Mouse (Mus musculus): ENCODE data around the gene Hist1h2bb.

Gene Hist1h2bb

DNA sequence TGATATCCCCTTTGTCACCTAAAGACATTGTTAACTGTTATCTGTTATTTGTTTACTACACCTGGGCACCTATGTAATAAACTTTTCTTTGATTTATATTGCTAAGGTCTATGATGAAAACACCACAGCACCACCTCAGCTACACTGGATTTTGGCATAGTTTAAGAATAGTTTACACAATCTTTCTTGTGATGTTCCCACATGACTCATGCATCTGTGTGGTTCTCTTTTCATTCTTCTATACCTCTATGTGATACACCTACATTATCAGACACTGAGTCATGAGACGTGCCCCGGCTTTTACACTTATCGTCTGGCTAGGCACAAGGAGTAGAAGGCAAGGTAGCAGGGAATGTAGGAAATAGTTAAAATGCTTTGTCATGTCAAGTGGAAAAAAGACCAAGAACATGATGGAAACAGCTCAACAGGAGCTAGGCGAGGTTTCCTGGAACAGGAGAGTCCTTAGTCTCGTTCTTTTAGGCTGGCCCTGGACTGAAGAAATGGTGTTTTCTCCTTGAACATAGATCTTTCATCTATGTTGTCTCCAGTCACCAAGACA lies 3.1 kb downstream of the Hist1h2bb start:
- no peak for DNase-seq (ENCODE audit: low spot score in 2 of 2)

GRCm38 (mm10) chr13:23750839-23751477 lies 4.4 kb downstream of the Hist1h2bb start, which contains the start of gene Hist1h2ab:
Hist1h2ab (plus strand) TSS chr13:23751126.
- DNase-seq (ENCODE audit: low spot score in 2 of 2), result peak in 1 of 2 experiments; percentile 55

- no peak for DNase-seq (ENCODE audit: low spot score in 2 of 2)
Observed at GRCm38 (mm10) chr13:23751478-23751956, 5.0 kb downstream of the Hist1h2bb start.

DNA sequence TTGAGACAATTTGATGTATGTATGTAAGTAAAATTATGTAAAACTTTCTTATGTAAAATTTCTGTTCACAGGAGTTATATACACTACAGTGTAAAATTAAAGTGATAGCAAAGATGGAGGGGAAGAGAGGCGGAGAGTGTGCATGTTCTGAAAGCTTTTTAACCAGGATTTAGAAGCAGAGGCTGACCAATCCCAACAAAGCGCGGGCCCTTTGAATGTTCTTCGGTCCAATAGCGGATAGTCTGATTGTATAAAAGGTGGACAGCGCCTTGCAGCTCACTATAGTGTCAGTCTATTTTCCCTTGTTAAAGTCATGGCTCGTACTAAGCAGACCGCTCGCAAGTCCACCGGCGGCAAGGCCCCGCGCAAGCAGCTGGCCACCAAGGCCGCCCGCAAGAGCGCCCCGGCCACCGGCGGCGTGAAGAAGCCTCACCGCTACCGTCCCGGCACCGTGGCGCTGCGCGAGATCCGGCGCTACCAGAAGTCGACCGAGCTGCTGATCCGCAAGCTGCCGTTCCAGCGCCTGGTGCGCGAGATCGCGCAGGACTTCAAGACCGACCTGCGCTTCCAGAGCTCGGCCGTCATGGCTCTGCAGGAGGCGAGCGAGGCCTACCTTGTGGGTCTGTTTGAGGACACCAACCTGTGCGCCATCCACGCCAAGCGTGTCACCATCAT lies 5.7 kb downstream of the Hist1h2bb start, which contains the start of gene Hist1h3b:
TSS of gene Hist1h3b (plus strand) at position 201 of the 675 bp plus-strand sequence.
- DNase-seq (ENCODE audit: low spot score in 2 of 2), result peak; percentile 96

DNA sequence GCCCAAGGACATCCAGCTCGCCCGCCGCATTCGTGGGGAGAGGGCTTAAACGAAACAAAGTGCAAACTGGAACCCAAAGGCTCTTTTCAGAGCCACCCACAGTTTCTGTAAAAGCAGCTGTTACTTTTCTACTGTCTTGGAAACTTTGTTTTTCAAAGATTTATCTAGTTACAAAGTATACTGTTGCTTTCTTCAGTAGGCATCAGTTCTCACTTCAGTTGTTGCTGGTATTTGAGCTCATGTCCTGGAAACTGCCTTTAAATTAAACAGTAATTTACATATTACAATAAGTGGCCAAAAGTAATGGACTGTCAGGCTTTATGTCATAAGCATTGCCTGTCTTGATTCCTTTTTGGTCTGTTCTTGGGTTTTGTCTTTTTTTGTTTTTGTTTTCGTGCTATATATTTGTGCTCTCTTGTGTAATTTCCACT lies 6.2 kb downstream of the Hist1h2bb start:
- DNase-seq (ENCODE audit: low spot score in 2 of 2), result no peak

DNA sequence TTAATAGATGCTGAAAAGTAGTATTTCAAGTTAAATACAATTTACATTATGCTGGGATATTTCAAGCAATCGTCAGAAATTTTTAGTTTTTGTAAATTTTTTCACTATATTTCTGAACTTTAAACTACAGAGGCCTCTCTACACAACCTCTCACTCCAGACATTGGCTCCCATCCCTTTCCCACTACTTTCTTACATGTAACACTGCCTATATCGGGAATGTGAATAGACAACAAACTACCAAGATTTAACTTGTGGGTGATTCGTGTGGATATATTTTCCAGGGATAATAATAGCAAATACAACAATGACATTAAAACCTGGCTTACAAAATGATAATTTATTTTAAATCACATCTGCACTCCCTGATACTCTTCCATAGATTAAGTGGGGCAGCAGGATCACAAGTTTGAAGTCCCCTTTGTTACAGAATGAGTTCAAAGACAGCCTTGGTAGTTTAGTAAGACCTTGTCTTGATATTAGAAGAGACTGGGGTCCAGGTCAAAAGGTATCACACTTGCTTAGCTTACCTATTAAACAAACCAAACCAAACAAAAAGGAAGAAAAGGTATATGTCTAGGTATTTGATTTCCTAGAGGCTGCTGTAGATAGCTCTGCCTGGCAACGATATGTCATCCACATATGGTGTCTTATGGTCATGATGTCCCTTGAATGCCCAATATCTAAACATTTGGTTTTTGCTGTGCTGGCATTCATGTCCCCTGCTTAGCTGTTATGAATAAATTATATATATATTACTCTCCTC lies 7.0 kb downstream of the Hist1h2bb start:
- DNase-seq (ENCODE audit: low spot score in 2 of 2), result no peak

DNA sequence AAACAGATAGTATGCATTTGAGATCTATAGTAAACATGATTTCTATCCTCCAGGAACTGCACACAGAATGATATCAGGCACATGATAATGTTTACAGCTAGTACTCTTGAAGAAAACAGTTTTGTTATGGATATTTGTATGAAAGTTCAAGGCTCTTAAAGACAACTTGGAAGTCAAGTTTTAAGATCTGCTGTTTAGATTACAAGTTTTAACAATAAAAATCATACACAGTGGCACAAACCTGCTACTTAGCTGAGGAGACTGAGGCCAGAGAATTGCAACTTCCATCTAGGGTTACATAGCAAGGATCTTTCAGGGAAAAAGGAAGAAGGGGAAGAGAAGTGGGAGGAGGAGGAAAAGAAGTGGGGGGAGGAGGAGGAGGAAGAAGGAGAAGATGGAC lies 8.5 kb downstream of the Hist1h2bb start:
- DNase-seq (ENCODE audit: low spot score in 2 of 2), result no peak

GRCm38 (mm10) chr13:23756790-23757189 lies 10.3 kb downstream of the Hist1h2bb start, which contains the start of gene Hist1h4b:
Hist1h4b (plus strand) TSS chr13:23757013.
- peak; percentile 94 to 96 for DNase-seq (ENCODE audit: low spot score in 2 of 2)

GRCm38 (mm10) chr13:23757211-23757773 lies 10.8 kb downstream of the Hist1h2bb start:
- peak in 1 of 2 experiments; percentile 28 for DNase-seq (ENCODE audit: low spot score in 2 of 2)

DNA sequence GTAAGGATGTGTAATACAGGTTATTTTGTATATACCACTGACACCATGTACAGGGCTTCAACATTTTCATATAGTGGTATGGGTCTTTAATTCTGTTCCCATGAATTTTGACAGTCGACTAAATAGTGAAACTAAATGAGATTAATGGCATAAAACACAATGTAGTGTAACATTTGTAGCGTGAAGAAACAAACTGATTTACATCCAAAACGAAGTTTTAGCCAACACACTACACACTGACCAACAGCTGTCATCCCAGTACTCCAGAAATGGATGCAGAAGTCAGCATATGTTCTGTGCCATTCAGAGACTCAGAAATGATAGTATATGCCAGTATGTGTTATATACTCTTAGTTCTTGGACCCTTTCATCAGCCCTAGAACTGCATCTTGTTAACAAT lies 11.4 kb downstream of the Hist1h2bb start:
- no peak for DNase-seq (ENCODE audit: low spot score in 2 of 2)

DNA sequence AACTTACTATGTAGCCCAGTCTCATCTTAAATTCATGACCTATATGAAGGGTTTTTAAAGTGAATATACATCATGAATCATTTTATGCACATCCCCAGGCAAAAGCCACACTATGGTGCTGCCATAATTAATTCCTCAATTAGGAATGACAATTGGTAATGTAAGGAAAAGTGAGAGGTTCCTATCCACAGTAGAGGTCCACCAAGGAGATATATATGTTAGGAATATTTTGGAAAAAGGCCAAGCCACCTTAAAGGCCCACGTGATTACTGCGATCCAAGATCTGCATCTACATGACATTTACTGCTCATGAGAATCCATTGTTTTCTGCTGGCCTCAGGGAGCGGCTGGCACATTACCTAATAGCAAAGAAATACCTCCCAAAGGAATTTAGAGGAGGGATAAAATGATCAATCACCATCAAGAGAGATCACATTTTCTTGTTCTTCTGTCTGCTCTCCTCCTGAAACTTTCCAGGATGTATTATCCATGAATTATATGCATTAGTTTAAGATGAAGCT lies 12.8 kb downstream of the Hist1h2bb start:
- DNase-seq (ENCODE audit: low spot score in 2 of 2), result no peak

DNA sequence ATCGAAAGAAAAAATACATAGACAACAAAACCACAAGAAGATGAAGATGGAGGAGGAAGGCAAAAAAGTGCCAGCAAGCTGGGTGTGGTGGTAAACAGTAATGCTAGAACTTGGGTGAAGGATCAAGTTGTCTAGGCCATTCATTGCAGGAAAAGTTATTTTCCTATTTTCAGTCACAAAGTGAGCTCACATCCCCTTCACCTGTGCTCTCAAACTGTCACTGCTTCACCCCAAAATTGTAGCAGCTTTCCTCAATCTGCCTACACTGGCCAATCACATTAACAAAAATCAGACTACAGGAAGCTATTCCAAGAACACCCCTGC lies 13.3 kb downstream of the Hist1h2bb start:
- no peak for DNase-seq (ENCODE audit: low spot score in 2 of 2)

DNA sequence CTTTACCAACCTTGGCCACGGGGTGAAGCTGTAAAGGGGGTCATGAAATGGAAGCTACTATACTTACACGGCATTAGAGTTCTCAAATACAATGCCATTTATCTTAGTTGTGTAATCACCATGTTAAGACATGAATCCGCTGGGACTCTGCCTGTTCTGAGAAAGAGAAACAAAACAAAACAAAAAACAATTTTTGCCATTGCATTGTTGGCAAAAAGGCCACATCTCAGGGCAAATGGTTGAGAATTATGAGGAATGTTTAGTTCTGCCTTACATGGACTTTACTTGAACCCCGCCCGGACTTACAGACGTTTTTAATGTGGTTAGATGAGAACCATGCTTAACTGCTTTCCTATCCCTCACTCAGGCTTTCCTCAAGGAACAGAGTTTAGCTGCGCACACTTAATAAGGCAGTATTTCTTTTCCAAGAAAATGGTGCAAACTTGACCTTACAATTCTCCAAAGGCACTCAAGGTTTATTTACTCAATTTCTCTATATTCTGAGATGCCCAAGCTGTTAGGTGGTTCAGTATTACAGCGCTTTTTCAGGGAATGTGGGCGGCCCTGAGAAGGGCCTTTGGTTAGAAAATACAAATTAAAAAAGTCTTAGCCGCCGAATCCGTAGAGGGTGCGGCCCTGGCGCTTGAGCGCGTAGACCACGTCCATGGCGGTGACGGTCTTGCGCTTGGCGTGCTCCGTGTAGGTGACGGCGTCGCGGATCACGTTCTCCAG lies 13.9 kb downstream of the Hist1h2bb start:
- DNase-seq (ENCODE audit: low spot score in 2 of 2), result peak; percentile 31 to 42

- peak; percentile 100 for DNase-seq (ENCODE audit: low spot score in 2 of 2)
Observed at GRCm38 (mm10) chr13:23760972-23761864, 14.7 kb downstream of the Hist1h2bb start, which contains the start of gene Hist1h4a. Hist1h4a (minus strand) TSS chr13:23761230.

DNA sequence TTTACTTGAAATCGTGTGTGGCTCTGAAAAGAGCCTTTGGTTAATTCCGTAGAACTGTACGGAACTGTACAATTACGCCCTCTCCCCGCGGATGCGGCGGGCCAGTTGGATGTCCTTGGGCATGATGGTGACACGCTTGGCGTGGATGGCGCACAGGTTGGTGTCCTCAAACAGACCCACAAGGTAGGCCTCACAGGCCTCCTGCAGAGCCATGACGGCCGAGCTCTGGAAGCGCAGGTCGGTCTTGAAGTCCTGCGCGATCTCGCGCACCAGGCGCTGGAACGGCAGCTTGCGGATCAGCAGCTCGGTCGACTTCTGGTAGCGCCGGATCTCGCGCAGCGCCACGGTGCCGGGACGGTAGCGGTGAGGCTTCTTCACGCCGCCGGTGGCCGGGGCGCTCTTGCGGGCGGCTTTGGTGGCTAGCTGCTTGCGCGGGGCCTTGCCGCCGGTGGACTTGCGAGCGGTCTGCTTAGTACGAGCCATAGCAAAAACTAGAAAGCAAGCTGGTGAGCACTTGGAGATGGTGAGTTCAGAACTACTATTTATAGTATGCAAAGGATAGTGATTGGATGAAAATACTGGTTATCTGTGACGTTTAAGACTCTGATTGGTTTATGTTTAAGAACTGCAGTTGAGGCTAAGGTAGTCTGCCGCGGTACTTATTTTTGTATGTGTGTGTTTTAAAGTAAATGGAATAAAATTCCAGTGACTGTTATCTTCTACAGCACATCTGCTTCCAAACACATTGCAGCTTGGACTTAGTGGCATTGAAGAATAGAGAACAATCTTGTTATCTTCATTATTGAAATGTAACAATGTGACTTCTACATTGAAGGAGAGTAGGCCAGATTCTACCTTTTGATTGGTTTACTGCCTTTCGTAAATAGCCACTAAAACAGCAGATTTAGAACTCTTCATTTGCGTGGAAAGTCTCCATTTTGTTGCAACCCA lies 15.6 kb downstream of the Hist1h2bb start, which contains the start of gene Hist1h3a:
TSS of gene Hist1h3a (minus strand) at position 516 of the 951 bp plus-strand sequence.
- DNase-seq (ENCODE audit: low spot score in 2 of 2), result peak; percentile 44 to 73

GRCm38 (mm10) chr13:23763242-23763585 lies 16.7 kb downstream of the Hist1h2bb start:
- no peak for DNase-seq (ENCODE audit: low spot score in 2 of 2)

DNA sequence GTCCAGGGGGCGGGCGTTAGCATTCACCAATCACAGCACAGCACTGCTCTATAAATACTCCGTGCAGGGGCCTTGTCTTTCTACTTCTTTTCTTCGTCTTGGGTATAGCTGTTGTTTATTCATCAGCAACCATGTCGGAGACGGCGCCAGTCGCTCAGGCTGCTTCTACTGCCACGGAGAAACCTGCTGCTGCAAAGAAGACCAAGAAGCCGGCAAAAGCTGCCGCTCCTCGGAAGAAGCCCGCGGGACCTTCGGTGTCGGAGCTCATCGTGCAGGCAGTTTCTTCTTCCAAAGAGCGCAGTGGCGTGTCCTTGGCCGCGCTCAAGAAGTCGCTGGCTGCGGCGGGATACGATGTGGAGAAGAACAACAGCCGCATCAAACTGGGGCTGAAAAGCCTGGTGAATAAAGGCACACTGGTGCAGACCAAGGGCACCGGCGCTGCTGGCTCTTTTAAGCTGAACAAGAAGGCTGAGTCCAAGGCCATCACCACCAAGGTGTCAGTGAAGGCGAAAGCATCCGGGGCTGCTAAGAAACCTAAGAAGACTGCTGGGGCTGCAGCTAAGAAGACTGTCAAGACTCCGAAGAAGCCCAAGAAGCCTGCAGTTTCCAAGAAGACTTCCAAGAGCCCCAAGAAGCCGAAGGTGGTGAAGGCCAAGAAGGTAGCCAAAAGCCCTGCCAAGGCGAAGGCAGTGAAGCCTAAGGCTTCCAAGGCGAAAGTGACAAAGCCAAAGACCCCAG lies 17.2 kb downstream of the Hist1h2bb start, which contains the start of gene Hist1h1a:
TSS of gene Hist1h1a (plus strand) at position 81 of the 738 bp plus-strand sequence.
- DNase-seq (ENCODE audit: low spot score in 2 of 2), result peak; percentile 91 to 92

All from right cerebral cortex, postnatal 10 days (tissue).